Mouse (Mus musculus) effector memory CD4-positive, alpha-beta T cell, adult 5 months (primary cell): ENCODE data around the gene Olfr266. TPM values are rescaled to one million over a fixed set of nuclear protein-coding genes. Genes with fewer than 3 reads are reported as not detected.

Experiments used
- polyA plus RNA-seq: library from polyadenylated mRNA; unstranded; fragments of 100-300 nt; shearing (Covaris generic); gene quantifications from one replicate; pipeline ENCODE4 v1.2.1, GENCODE M21; 2017

The Olfr266 gene
- polyA plus RNA-seq, result not detected

GRCm38 (mm10) chr3:106826187-106826586 lies at the start of gene Olfr266:
Gene Olfr266 (minus strand): TSS chr3:106826287.

GRCm38 (mm10) chr3:106789930-106790329 lies 36.2 kb downstream of the Olfr266 start, which contains the start of gene Cd53:
Gene Cd53 (minus strand): TSS chr3:106790149.

Other genes starting within 250 kb of the Olfr266 start
- gene Lrif1, start 141.3 kb downstream of the Olfr266 start, polyA plus RNA-seq, result 47.0 TPM
- 1,173 TPM for gene Cd53, start 36.1 kb downstream of the Olfr266 start, polyA plus RNA-seq
- gene Kcna3, start 209.9 kb upstream of the Olfr266 start, polyA plus RNA-seq, result 49.9 TPM